Mouse (Mus musculus) heart, postnatal 0 days (tissue): Measurements from ENCODE around the gene Vsig10.

Experiments
- CTCF ChIP-seq: IDR thresholded peaks from 2 replicates; pipeline ENCODE4 v1.5.1; 2016; ENCODE audit warnings: antibody characterized with exemption, control low read depth, low read depth
- EP300 ChIP-seq: IDR thresholded peaks from 2 replicates; pipeline ENCODE4 v1.6.1; 2016; ENCODE audit warnings: antibody characterized with exemption, low read depth

DNA sequence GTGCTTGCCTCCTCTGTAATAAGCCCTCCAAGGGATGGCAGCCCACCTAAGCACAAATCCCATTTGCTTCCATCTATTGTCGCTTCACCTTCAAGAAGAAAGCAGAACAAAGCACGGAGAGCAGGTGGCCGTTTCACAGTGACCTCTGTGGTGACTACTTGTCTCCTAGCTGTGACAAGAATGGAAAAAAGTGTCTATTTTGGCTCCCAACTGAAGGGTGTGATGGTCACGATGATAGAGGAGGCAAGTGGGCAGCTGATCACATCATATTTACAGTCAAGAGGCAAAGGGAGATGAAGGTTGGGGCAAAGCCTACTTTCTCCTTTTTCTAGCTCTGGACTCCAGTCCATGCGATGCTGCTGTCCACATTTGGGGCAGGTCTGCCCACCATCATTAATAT lies 77.0 kb downstream of the Vsig10 start:
- TF ChIP-seq EP300 = no peak
- no peak for TF ChIP-seq CTCF
